Mouse (Mus musculus): ENCODE measurements at regions not wholly inside any gene's neighbourhood (a gene's known extent, or its start where the extent isn't known, plus 50 kb on each side); places are given as distances from the start of the nearest gene placed in this dataset.

DNA sequence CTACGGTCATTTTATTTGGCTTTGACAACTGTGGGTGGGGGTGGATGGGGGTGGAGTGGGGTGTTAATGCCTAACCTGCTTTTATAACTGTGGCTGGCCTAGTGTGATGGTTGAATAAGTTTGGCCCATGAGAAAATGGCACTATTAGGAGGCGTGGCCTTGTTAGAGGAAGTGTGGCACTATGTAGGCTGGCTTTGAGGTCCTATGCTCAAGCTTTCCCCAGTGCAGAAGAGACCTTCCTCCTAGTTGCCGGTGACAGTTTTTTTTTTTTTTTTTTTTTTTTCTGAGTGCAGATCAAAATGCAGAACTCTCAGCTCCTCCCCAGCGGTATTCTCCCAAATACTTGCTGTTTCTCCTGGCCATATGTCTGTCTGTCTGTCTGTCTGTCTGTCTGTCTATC, 404.6 kb upstream of the Smim15 start:
- TF ChIP-seq CTCF (IDR thresholded peaks at IDR 0.05; ENCODE audit: borderline replicate concordance, insufficient read depth, low read depth, low read length) = no peak
- no peak for TF ChIP-seq POLR2A (IDR thresholded peaks at IDR 0.05; ENCODE audit: borderline replicate concordance, insufficient read depth, low read length)

Measured in cerebellum, adult 2 months (tissue).